Mouse (Mus musculus) liver, embryonic 14.5 days (tissue): ENCODE measurements around the gene Actl10. TPM values are rescaled to one million over a fixed set of nuclear protein-coding genes. Genes with fewer than 3 reads are reported as not detected.

Source experiments
- ATAC-seq: fragments of 200-750 bp; cut with Nextera tagmentation; 2 replicates; pipeline ENCODE4 v1.8.0; 2017; ENCODE audit warnings: moderate number of reproducible peaks, mild to moderate bottlenecking, moderate library complexity; ENCODE audit not compliant: insufficient read depth
- DNase-seq, 3 experiments: peaks; one replicate each; pipeline ENCODE4 v3.0.0-alpha.2; 2012 to 2013; ENCODE audit warnings: low read depth in 3 of 3, low spot score in 3 of 3
- H3K27ac ChIP-seq: fragments of 300-500 bp; sonication (generic); 2 replicates; pipeline ENCODE4 v1.5.1; 2014; ENCODE audit warnings: moderate library complexity, mild to moderate bottlenecking, control low read depth, inconsistent platforms
- H3K27me3 ChIP-seq: fragments of 300-500 bp; sonication (generic); 2 replicates; pipeline ENCODE4 v1.6.1; 2014; ENCODE audit warnings: mild to moderate bottlenecking, low read length, moderate library complexity; ENCODE audit not compliant: control insufficient read depth, insufficient read depth
- H3K36me3 ChIP-seq: fragments of 300-500 bp; sonication (generic); replicated peaks from 2 replicates; pipeline ENCODE4 v1.6.1; 2014; ENCODE audit warnings: low read depth; ENCODE audit not compliant: control insufficient read depth, insufficient read depth
- H3K4me1 ChIP-seq, 2 experiments: fragments of 200-500 bp in 1 of 2; fragments of 300-500 bp in 1 of 2; sonication (generic) in 1 of 2; replicated peaks; 2 replicates each; pipeline ENCODE4 v1.6.1; 2012 to 2014; ENCODE audit warnings: antibody characterized with exemption in 1 of 2, inconsistent platforms in 1 of 2, low read length in 1 of 2; ENCODE audit not compliant: control insufficient read depth in 2 of 2, insufficient read depth in 2 of 2
- H3K4me2 ChIP-seq: fragments of 300-500 bp; sonication (generic); 2 replicates; pipeline ENCODE4 v1.6.1; 2014; ENCODE audit warnings: low read depth, mild to moderate bottlenecking, control low read depth, moderate library complexity
- H3K4me3 ChIP-seq, 2 experiments: fragments of 200-500 bp in 1 of 2; fragments of 300-500 bp in 1 of 2; sonication (generic) in 1 of 2; 2 replicates each; pipeline ENCODE4 v1.5.1; 2012 to 2014; ENCODE audit warnings: low read depth in 2 of 2, low read length in 2 of 2, mild to moderate bottlenecking in 2 of 2, control low read depth in 1 of 2, inconsistent platforms in 1 of 2, moderate library complexity in 1 of 2; ENCODE audit not compliant: insufficient read depth in 1 of 2
- H3K9ac ChIP-seq: fragments of 300-500 bp; sonication (generic); replicated peaks from 2 replicates; pipeline ENCODE4 v1.6.1; 2014; ENCODE audit warnings: mild to moderate bottlenecking, control low read depth, moderate library complexity
- H3K9me3 ChIP-seq: fragments of 300-500 bp; sonication (generic); 2 replicates; pipeline ENCODE4 v1.6.1; 2016; ENCODE audit warnings: low read length, mixed read lengths; ENCODE audit not compliant: control insufficient read depth
- CTCF ChIP-seq: IDR thresholded peaks from 2 replicates; pipeline ENCODE4 v1.5.1; 2016; ENCODE audit warnings: antibody characterized with exemption, low read depth, control low read depth
- EP300 ChIP-seq: IDR thresholded peaks from 2 replicates; pipeline ENCODE4 v1.6.1; 2016; ENCODE audit warnings: antibody characterized with exemption, low read depth
- WGBS: fragments of 180-500 bp; shearing (Covaris S2); extraction: QIAGEN DNeasy Blood & Tissue Kit; methylation state at CpG from one replicate; pipeline ENCODE4 v1.1.7; 2014; ENCODE audit not compliant: insufficient replicate concordance; 5-methylcytosine and 5-hydroxymethylcytosine counted together
- polyA plus RNA-seq, 2 experiments: library from polyadenylated mRNA; depleted of rRNA in 1 of 2; stranded (reverse) in 1 of 2; unstranded in 1 of 2; fragments of >200 nt; fragmentation: Nextera tagmentation in 1 of 2; extraction: Ambion mirVana in 1 of 2; gene quantifications; 2 replicates each; pipeline versions ENCODE4 v1.2.1 to v1.2.3; 2012 to 2014

Gene Actl10
- polyA plus RNA-seq, 2 experiments = not detected

DNA sequence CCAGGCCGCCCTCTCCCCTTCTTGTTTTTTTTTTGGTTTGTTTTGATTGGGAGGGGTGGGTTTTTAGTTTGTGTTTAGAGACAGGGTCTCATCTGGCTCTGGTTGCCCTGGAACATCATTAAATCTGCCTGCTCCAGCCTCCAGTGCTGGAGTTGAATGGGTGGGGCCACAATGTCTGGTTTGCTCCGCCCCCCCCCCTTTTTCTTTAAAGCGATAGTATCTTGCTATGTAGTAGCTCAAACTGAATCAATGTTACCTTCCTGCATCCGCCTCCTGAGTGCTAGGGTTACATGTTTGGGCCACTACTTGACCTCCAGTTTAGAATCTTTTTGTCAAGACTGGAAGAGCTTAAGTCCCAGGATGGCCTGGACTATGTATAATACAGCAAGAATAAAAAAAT is 19.7 kb downstream of the Actl10 start:
- no peaks in the 10 kb centered on the region for H3K36me3 ChIP-seq
- H3K9me3 ChIP-seq = no peaks in the 10 kb centered on the region
- peaks cover 19 to 32% of the 10 kb centered on the region in 2 experiments for H3K4me1 ChIP-seq
- ATAC-seq (no peak), DNase-seq (no peak)
- no peak overlapping the region for H3K4me3 ChIP-seq
- no peak overlapping the region for H3K4me2 ChIP-seq
- no peaks in the 10 kb centered on the region for H3K27me3 ChIP-seq
- TF ChIP-seq EP300 = no peak
- TF ChIP-seq CTCF = no peak
- WGBS = 52% methylated on average over 4 of the region's 4 CpGs
- no peak overlapping the region for H3K9ac ChIP-seq
- H3K27ac ChIP-seq = no peak overlapping the region

DNA sequence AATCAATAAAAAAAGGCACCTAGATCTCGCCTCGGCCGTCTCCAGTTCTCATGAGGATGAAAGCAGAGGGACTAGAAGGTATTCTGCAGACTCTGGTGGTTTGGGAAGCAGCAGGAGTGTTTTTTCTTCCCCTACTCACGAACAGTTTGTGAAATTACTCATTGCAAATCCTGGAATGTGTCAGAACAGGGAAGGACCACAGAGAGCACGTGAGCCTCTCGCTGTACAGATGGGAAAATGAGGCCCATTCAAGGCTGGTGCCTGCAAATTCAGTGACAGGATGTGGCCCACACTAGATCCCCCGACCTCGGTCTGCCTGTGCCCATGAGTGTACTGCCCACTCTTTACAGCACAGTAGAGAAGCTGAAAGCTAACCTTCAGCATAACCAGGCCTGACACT is 20.4 kb downstream of the Actl10 start:
- H3K36me3 ChIP-seq = no peaks in the 10 kb centered on the region
- DNase-seq (no peak), ATAC-seq (no peak)
- H3K9ac ChIP-seq = no peak overlapping the region
- H3K9me3 ChIP-seq = no peaks in the 10 kb centered on the region
- no peak overlapping the region for H3K4me3 ChIP-seq
- WGBS = 62% methylated on average over 8 of the region's 8 CpGs
- H3K4me2 ChIP-seq = no peak overlapping the region
- no peak for TF ChIP-seq EP300
- TF ChIP-seq CTCF = no peak
- H3K27me3 ChIP-seq = no peaks in the 10 kb centered on the region
- no peak overlapping the region for H3K27ac ChIP-seq
- peaks cover 19 to 28% of the 10 kb centered on the region in 2 experiments for H3K4me1 ChIP-seq

DNA sequence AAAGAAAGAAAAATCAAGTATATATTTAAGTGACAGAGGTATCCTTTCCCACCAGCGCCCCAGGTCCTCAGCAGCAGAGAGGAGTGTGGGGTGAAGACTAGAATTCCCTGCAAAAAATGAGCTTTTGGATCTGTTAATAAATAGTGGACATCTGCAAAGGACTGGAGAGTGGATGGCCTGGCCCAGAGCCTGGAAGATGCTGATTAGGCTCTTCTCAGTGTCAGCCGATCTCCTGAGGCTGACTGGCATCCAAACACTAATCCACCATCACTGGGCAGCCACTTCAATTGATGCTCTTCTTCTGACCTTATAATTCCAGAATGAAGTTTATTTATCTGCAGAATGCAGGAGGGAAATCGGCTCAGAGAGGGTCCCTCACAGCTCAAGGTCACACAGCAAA is 21.4 kb downstream of the Actl10 start:
- Histone ChIP-seq H3K9ac (no peak overlapping the region), H3K9me3 (no peaks in the 10 kb centered on the region), H3K4me1 (peaks cover 16 to 22% of the 10 kb centered on the region in 2 experiments), H3K27ac (no peak overlapping the region), H3K4me3 (no peak overlapping the region), H3K27me3 (no peaks in the 10 kb centered on the region), H3K36me3 (no peaks in the 10 kb centered on the region), H3K4me2 (no peak overlapping the region)
- ATAC-seq (no peak), DNase-seq (no peak)
- TF ChIP-seq EP300 = no peak
- no peak for TF ChIP-seq CTCF
- WGBS = 66% methylated on average over 3 of the region's 3 CpGs

DNA sequence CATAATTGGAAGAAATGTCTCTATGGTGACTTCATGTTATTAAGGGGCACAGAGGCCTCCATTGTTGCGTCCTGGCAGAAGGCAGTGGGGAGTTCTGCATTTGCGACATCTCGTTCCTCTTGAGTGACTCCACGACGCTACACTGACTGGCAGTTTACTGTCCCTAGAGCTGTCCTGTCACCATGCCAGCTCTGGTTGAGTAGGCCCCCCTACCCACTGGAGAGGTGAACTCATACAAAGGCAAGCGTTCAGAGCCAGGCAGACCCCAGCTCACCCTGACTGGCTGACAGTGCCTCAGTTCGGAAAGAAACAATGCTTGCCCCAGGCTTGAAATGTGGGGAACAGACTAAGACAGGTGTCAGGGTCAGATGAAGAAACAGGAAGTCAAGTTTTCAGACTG is 22.7 kb downstream of the Actl10 start:
- no peak overlapping the region for H3K4me3 ChIP-seq
- no peak for TF ChIP-seq EP300
- no peak for TF ChIP-seq CTCF
- no peak for ATAC-seq
- H3K4me2 ChIP-seq = no peak overlapping the region
- H3K36me3 ChIP-seq = no peaks in the 10 kb centered on the region
- H3K9me3 ChIP-seq = no peaks in the 10 kb centered on the region
- H3K9ac ChIP-seq = no peak overlapping the region
- no peaks in the 10 kb centered on the region for H3K27me3 ChIP-seq
- DNase-seq = no peak
- 49% methylated on average over 7 of the region's 7 CpGs for WGBS
- H3K27ac ChIP-seq = no peak overlapping the region
- H3K4me1 ChIP-seq = peaks cover 10 to 17% of the 10 kb centered on the region in 2 experiments

DNA sequence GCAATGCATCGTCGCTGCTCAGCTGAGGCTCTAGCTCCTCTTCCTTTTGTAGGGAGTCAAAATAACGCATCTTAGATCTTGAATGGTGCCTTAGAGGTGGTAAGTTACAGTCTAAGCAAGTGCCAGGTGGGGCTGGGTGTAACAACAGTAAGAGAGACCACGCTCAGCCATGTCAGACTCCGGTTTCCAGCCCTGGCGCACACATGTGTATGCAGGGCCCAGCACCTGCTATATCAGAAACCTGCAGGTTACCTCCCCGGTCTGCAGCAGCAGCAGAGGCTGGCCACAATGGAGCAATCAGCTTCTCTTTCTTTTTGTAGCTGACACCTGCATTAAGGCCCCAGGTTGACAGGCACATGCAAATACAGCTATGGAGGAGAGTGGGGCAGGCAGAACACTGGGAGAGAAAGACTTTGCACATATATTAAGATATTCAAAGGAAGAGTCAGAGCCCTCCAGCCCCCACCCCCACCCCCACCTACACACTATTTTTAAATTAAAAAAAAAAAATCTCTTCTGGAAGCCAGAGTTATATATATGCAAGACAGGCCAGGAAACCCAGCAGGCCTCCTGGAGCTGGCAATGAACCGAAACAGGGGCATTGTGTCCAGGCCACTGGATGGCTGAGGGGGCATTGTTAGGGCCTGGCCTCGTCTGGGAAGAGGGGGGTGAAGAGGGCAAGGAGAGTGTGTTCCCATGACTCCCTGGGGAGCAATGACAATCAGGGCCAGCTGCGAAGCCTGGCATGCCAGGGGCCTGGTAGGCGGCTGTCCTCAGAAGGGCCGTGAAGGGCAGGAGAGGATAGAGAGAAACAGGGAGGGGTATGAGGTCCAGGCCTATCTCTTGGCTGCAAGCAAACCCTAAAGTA is 25.5 kb downstream of the Actl10 start:
- Histone ChIP-seq H3K4me3 (no peak overlapping the region), H3K4me2 (no peak overlapping the region), H3K9me3 (no peaks in the 10 kb centered on the region), H3K27me3 (no peaks in the 10 kb centered on the region), H3K9ac (no peak overlapping the region), H3K27ac (no peak overlapping the region), H3K4me1 (0 out of 4 replicates have a peak, but pooled peaks cover 0 to under 1% of the 10 kb centered on the region in 2 experiments), H3K36me3 (no peaks in the 10 kb centered on the region)
- no peak for DNase-seq
- TF ChIP-seq EP300 (no peak), CTCF (no peak)
- no peak for ATAC-seq
- WGBS = 67% methylated on average over 12 of the region's 12 CpGs
